Mouse (Mus musculus): ENCODE measurements around the gene Ctnnd2.

DNA sequence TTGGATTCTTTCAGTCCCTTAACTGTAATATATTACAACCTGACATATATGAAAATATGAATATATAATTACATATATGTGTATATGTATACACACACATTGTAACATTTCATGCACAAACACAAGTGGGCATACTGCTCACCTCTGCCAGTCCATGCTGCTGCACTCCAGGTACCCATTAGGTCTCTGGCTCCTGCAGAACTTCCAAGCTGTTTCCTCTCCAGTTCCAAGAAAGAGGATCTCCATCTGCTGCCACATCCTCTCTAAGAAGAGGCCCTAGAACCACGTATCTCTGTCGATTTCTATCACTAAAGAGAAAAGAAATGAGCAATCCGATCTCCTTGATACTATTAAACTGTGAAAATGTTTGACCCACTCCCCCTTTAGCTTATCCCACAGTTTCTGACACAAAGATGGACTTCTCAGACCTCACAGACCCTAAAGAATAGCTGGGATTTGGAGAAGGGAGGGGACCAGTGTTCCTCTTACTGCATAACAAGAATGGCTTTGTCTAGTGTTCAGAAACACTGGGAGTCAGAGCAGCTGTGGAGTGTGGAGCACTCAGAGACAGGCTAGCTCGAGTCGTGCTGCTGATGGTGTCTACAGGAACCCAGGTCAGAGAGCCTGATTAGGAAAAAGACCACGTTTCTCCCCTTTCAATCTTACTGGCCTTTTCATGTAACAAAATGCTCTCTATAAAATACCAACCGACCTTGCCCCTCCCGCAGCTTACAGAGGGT lies 790.2 kb downstream of the Ctnnd2 start:
- TF ChIP-seq CTCF (IDR thresholded peaks at IDR 0.05) (no peak), EP300 (IDR thresholded peaks at IDR 0.05) (no peak)

All from lung, postnatal 0 days (tissue).